Mouse (Mus musculus) heart, postnatal 0 days (tissue): Measurements from ENCODE around the gene Vgll4.

Experiments
- CTCF ChIP-seq: IDR thresholded peaks from 2 replicates; pipeline ENCODE4 v1.5.1; 2016; ENCODE audit warnings: antibody characterized with exemption, control low read depth, low read depth
- EP300 ChIP-seq: IDR thresholded peaks from 2 replicates; pipeline ENCODE4 v1.6.1; 2016; ENCODE audit warnings: antibody characterized with exemption, low read depth

GRCm38 (mm10) chr6:114833058-114833685 is 136.6 kb downstream of the Vgll4 start:
- TF ChIP-seq EP300: no peak
- TF ChIP-seq CTCF: no peak
